Mouse (Mus musculus) heart, embryonic 12.5 days (tissue): Measurements from ENCODE around the gene Dhps. TPM values are rescaled to one million over a fixed set of nuclear protein-coding genes. Genes with fewer than 3 reads are reported as not detected.

Experiments used
- microRNA-seq: library from miRNA; unstranded; fragments of <30 nt; microRNA quantifications from one replicate; pipeline ENCODE4, GENCODE M21; 2017
- polyA plus RNA-seq: library from polyadenylated mRNA; unstranded; fragments of >200 nt; fragmentation: Nextera tagmentation; extraction: Ambion mirVana; gene quantifications from 2 replicates; pipeline ENCODE4 v1.2.1, GENCODE M21; 2016

The Dhps gene
- polyA plus RNA-seq, 1 experiment from 2014 or later = 60.9 TPM

Small RNA genes within 50 kb of the gene (microRNA-seq; reads per million reads assigned to microRNA genes)
- gene Gm23388 = 3.1 reads per million, percentile 8 among the genes with 10 or more reads in this experiment
- gene Mir7070 = 1.9 reads per million

Other genes starting within 250 kb of the Dhps start
- gene Dand5, start 248.9 kb upstream of the Dhps start, polyA plus RNA-seq = 4.6 and 6.2 TPM in 2 replicates
- 50.9 and 52.1 TPM in 2 replicates for gene Gadd45gip1, start 240.2 kb upstream of the Dhps start, polyA plus RNA-seq
- 129 and 131 TPM in 2 replicates for gene Rad23a, start 231.1 kb upstream of the Dhps start, polyA plus RNA-seq
- gene Calr, start 224.8 kb upstream of the Dhps start, polyA plus RNA-seq = 747 and 767 TPM in 2 replicates
- 53.6 and 59.2 TPM in 2 replicates for gene Farsa, start 214.8 kb upstream of the Dhps start, polyA plus RNA-seq
- gene Syce2, start 199.6 kb upstream of the Dhps start, polyA plus RNA-seq = 36.5 and 36.9 TPM in 2 replicates
- gene Gcdh, start 177.8 kb upstream of the Dhps start, polyA plus RNA-seq = 35.5 and 36.2 TPM in 2 replicates
- 12.1 and 17.9 TPM in 2 replicates for gene Klf1, start 169.8 kb upstream of the Dhps start, polyA plus RNA-seq
- gene Dnase2a, start 163.2 kb upstream of the Dhps start, polyA plus RNA-seq = 4.2 and 4.3 TPM in 2 replicates
- gene Mast1, start 134.4 kb upstream of the Dhps start, polyA plus RNA-seq = 0.13 and 0.24 TPM in 2 replicates
- 0.20 and 0.31 TPM in 2 replicates for gene Rtbdn, start 124.8 kb upstream of the Dhps start, polyA plus RNA-seq
- not detected in 2 replicates for gene Gm49661, start 102.3 kb upstream of the Dhps start, polyA plus RNA-seq
- gene Prdx2, start 102.2 kb upstream of the Dhps start, polyA plus RNA-seq = 638 and 672 TPM in 2 replicates
- gene Rnaseh2a, start 102.0 kb upstream of the Dhps start, polyA plus RNA-seq = 77.1 and 79.0 TPM in 2 replicates
- 11.9 and 13.2 TPM in 2 replicates for gene Junb, start 93.0 kb upstream of the Dhps start, polyA plus RNA-seq
- 7.2 and 7.7 TPM in 2 replicates for gene Hook2, start 81.2 kb upstream of the Dhps start, polyA plus RNA-seq
- gene Best2, start 57.2 kb upstream of the Dhps start, polyA plus RNA-seq = not detected in 2 replicates
- 114 and 118 TPM in 2 replicates for gene Asna1, start 46.5 kb upstream of the Dhps start, polyA plus RNA-seq
- 102 and 109 TPM in 2 replicates for gene Trir, start 44.9 kb upstream of the Dhps start, polyA plus RNA-seq
- 28.8 and 34.4 TPM in 2 replicates for gene Tnpo2, start 34.8 kb upstream of the Dhps start, polyA plus RNA-seq
- gene Fbxw9, start 11.7 kb upstream of the Dhps start, polyA plus RNA-seq = 17.3 and 18.8 TPM in 2 replicates
- gene Gm5741, start 3.8 kb upstream of the Dhps start, polyA plus RNA-seq = not detected in 2 replicates
- 107 and 109 TPM in 2 replicates for gene Wdr83os, start 9.0 kb downstream of the Dhps start, polyA plus RNA-seq
- 31.7 and 33.2 TPM in 2 replicates for gene Wdr83, start 9.5 kb downstream of the Dhps start, polyA plus RNA-seq
- 33.2 and 34.8 TPM in 2 replicates for gene Man2b1, start 11.5 kb downstream of the Dhps start, polyA plus RNA-seq
- 1.2 and 1.3 TPM in 2 replicates for gene Zfp791, start 51.3 kb downstream of the Dhps start, polyA plus RNA-seq
- not detected in 2 replicates for gene Cks1brt, start 80.2 kb downstream of the Dhps start, polyA plus RNA-seq
- not detected in 2 replicates for gene Olfr371, start 154.2 kb downstream of the Dhps start, polyA plus RNA-seq
- 68.1 and 71.0 TPM in 2 replicates for gene Orc6, start 227.9 kb downstream of the Dhps start, polyA plus RNA-seq
- gene Vps35, start 228.0 kb downstream of the Dhps start, polyA plus RNA-seq = 118 and 124 TPM in 2 replicates